Mouse (Mus musculus) spleen, postnatal 36 days (tissue): ENCODE results near the gene Steap1.
A peak's percentile ranks its signal among the peaks of the same experiment; 100 is the strongest.

ENCODE experiments used
- DNase-seq, 2 experiments: peaks; one replicate each; pipeline ENCODE4 v3.0.0; 2022; ENCODE audit warnings: low spot score in 2 of 2, mixed read lengths in 1 of 2

The Steap1 gene

GRCm38 (mm10) chr5:5748866-5749682 is at the start of gene Steap1:
Gene Steap1, minus strand, starts transcription at chr5:5749326.
- DNase-seq, result peak; percentile 22 to 34

GRCm38 (mm10) chr5:5787106-5787505 is 38.0 kb upstream of the Steap1 start:
- DNase-seq, result no peak

GRCm38 (mm10) chr5:5756392-5757019 is 7.4 kb upstream of the Steap1 start:
- no peak for DNase-seq

- peak in 1 of 2 experiments; percentile 3 for DNase-seq
Observed at GRCm38 (mm10) chr5:5755039-5755438, 5.9 kb upstream of the Steap1 start.

GRCm38 (mm10) chr5:5749772-5750222 is 671 bp upstream of the Steap1 start:
- no peak for DNase-seq

GRCm38 (mm10) chr5:5734445-5734844 is 14.7 kb downstream of the Steap1 start:
- DNase-seq, result no peak

- no peak for DNase-seq
Observed at GRCm38 (mm10) chr5:5732858-5733257, 16.3 kb downstream of the Steap1 start.

GRCm38 (mm10) chr5:5732208-5732607 is 16.9 kb downstream of the Steap1 start:
- no peak for DNase-seq

GRCm38 (mm10) chr5:5729904-5730303 is 19.2 kb downstream of the Steap1 start:
- no peak for DNase-seq

- DNase-seq, result no peak
Observed at GRCm38 (mm10) chr5:5722217-5722616, 26.9 kb downstream of the Steap1 start.

GRCm38 (mm10) chr5:5711032-5711431 is 38.1 kb downstream of the Steap1 start:
- DNase-seq, result no peak

GRCm38 (mm10) chr5:5707341-5708278 is 41.5 kb downstream of the Steap1 start:
- no peak for DNase-seq

- DNase-seq, result no peak
Observed at GRCm38 (mm10) chr5:5705019-5705418, 44.1 kb downstream of the Steap1 start.

GRCm38 (mm10) chr5:5700386-5700785 is 48.7 kb downstream of the Steap1 start:
- no peak for DNase-seq

GRCm38 (mm10) chr5:5698830-5699229 is 50.3 kb downstream of the Steap1 start:
- DNase-seq, result no peak

GRCm38 (mm10) chr5:5695401-5695942 is 53.7 kb downstream of the Steap1 start:
- DNase-seq, result no peak

- no peak for DNase-seq
Observed at GRCm38 (mm10) chr5:5693956-5694653, 55.0 kb downstream of the Steap1 start, which contains the start of gene Steap2. Gene Steap2, minus strand, starts transcription at chr5:5694578.

- DNase-seq, result no peak
Observed at GRCm38 (mm10) chr5:5693541-5693955, 55.6 kb downstream of the Steap1 start.

- DNase-seq, result no peak
Observed at GRCm38 (mm10) chr5:5692167-5692738, 56.9 kb downstream of the Steap1 start.

GRCm38 (mm10) chr5:5688945-5689540 is 60.1 kb downstream of the Steap1 start:
- DNase-seq, result no peak
